Mouse (Mus musculus) kidney, adult 18-20 months (tissue): ENCODE measurements around the gene Acp6.

Experiments
- DNase-seq: peaks from one replicate; pipeline ENCODE4 v3.0.0; 2021

Acp6 gene

DNA sequence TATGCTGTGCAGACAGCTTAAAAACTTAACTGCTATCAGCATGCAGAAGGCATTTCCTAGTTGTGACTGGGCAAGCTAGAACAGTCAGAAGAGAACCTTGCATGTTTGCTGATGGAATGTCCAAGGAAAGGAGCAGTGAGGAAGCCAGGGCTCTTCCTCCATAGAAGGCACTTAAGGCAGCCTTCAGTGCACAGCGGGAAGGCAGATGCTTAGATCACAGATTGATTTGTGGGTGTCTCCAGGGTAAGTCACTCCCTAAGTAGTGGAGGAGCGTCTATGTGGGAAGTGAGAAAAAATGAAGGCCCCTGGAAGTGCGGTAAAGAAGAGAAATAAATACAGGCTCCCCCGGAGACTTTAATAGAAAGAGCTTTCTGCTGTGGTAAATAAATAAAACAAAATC lies 40.7 kb downstream of the Acp6 start:
- no peak for DNase-seq

- peak; percentile 62 for DNase-seq
Measured at GRCm38 (mm10) chr3:97201943-97202342, 43.4 kb downstream of the Acp6 start.

DNA sequence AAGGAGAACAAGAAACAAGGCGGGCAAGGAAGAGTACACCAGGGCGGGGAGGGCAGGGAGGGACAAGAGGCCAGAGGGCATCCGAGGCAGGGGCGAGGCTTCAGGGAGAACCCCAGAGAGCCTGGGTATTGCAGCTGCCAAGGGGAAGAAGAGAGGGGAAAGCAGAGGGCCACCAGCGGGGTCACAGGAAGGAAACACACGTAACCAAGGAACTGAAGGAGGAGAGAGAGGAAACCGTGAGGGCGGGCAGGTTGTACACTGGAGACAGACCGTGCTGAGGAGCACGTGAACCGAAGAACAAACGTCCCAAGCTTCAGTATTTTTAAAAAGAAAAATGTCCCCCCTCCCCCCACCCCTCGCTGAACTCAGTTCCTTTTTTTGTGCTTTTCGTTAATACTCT lies 45.3 kb downstream of the Acp6 start:
- DNase-seq: no peak

GRCm38 (mm10) chr3:97206521-97206920 lies 47.9 kb downstream of the Acp6 start:
- no peak for DNase-seq

DNA sequence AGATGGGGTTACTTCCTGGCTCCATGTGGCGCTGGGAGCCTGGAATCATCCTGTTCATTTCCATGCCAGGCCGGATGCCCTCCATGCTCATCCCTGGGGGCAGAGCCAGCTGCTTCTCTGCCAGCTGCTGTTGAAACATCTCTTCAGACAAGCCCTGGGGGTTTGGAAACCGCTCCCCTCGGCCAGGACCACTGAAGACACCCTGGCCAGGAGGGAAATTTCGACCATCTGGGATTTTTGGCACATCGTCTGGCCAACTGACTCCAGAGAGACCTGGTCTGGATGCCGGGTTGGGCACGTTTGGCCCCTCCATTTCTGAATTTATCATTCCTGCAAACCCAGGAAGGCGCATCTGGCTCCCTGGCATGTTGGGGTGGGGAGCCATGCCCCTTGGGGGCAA lies 50.8 kb downstream of the Acp6 start:
- DNase-seq: no peak

DNA sequence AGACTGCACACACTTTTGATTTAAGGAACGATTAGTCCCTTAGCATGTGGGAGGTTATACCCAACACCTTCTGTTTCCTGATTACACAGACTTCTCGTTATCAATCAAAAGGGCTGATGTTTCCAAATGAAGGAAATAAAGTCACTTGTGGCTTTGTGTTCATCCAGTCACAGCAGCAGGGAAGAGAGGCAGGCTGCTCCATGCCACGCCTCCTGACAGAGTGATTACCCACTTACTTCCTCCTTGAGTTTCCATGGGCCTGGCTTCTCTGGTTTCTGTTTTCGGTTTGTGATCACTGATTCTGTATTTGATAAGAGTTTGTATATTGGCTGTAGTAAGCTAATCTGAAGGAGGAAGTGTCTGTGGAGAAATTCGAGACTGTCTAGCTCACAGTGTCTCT lies 52.6 kb downstream of the Acp6 start:
- no peak for DNase-seq

- no peak for DNase-seq
Measured at GRCm38 (mm10) chr3:97213871-97214270, 55.3 kb downstream of the Acp6 start.

DNA sequence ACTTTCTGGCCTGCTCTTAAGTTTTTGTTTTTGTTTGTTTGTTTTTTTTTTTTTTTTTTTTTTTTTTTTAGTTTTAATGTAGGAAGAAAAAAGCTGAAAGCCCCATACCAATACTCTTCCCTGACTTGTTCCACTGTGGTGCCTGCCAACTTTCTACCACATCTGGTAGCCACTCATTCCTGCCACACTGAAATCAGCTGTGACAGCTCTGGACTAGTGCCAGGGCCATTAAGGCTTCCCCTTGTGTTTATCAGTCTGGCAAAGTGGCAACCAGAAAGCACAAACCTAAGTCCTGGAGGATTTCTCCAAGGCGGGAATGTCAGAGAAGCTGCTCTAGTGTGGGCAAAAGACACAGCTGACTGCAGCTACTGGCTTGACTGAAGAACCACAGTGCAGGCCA lies 55.9 kb downstream of the Acp6 start:
- no peak for DNase-seq

DNA sequence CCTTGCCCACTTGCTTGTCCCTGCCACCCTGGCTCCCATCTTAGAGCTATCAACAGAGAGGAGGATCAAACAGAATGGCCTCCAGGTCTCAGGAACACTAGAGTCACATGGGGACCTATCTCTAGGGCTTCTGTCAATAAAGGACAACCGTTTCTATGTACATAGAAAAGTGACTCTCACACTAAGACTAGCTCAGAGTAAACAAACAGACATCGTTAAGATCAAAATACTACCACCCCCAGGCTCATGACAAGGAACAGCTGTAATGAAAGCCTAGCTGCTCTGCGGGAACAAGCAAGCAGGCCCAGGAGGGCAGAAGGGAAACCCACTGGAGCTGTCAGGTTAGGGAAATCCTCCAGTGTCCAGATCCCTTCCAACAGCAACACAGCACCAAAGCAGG lies 56.9 kb downstream of the Acp6 start:
- DNase-seq: no peak

DNA sequence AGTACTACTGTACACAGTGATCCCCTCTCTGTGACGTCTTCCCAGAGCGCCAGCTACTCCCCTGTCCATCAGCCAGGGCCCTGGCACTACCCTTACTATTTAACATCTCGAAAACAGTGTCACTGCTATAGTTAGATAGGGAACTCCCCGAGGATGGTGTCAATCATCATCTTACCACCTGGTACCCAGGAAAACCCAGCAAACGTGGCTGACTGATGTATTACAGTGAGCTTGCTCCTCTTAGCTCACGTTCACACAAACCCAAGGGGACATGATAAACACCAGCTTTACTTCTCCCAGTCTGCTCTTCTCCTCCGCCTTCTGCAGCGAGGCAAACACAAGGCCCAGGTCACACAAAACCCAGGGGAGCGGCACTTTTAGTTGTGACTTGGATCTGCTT lies 64.7 kb downstream of the Acp6 start:
- no peak for DNase-seq

GRCm38 (mm10) chr3:97225231-97225630 lies 66.7 kb downstream of the Acp6 start:
- DNase-seq: no peak

- peak; percentile 18 for DNase-seq
Measured at GRCm38 (mm10) chr3:97226719-97227118, 68.1 kb downstream of the Acp6 start.
